Mouse (Mus musculus) lung, adult 2 months (tissue): ENCODE data around the gene Nfe2.

Experiments used
- CTCF ChIP-seq: fragments of 200-500 bp; IDR thresholded peaks from 2 replicates; pipeline ENCODE4 v1.5.1; 2011; ENCODE audit warnings: mild to moderate bottlenecking, low read length, control low read depth; ENCODE audit not compliant: insufficient read depth
- POLR2A ChIP-seq: fragments of 200-500 bp; IDR thresholded peaks from 2 replicates; pipeline ENCODE4 v1.6.1; 2011; ENCODE audit warnings: low read depth, mild to moderate bottlenecking, control low read depth, low read length, borderline replicate concordance; ENCODE audit errors: extremely low read depth

- TF ChIP-seq CTCF: no peak
- no peak for TF ChIP-seq POLR2A
These were observed 4.9 kb downstream of the Nfe2 start for GRCm38 (mm10) chr15:103253352-103253751.
